Mouse (Mus musculus): ENCODE results near the gene Invs. TPM values are rescaled to one million over a fixed set of nuclear protein-coding genes. Genes with fewer than 3 reads are reported as not detected.

The Invs gene
- polyA plus RNA-seq, 1 experiment from 2014 or later, result 12.4 TPM

DNA sequence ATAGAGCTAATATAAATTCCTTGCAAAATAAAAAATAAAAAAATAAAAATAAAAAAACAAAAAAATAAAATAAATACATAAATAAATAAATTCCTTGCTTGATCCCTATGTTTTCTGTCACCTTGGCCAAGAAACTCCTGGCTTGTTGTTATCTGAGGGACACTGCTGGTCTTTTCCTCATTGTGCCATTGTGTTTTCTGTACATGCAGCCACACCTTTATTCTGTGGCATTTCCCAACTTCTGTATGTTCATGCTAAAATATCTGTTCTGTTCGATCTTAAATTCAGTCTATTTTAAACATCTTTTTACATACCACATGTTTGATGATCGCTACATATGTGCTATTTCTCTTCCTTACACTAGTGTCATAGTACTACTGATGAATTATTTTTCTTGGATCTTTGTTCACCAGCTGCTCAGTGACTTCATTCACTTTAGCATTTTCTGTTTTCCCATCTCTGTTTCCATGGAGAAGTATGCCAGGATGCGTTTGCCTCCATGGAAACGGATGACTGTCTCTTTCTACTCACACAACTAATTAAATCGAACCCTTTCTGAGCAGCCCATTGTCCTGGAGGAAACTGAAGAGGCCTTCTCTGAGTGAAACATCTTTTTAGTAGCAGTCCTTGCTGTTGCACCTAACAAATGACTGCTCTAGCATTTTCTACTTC is 7.7 kb downstream of the Invs start:
- no peak overlapping the region for H3K4me2 ChIP-seq (replicated peaks; ENCODE audit: low read depth, low read length)
- H3K36me3 ChIP-seq (ENCODE audit: control insufficient read depth, insufficient read depth, low read length), result 0 out of 2 replicates have a peak, but pooled peaks cover 3% of the 10 kb centered on the region
- no peak for ATAC-seq (ENCODE audit: insufficient number of reproducible peaks, insufficient read depth, low FRiP score, low read depth)
- no peaks in the 10 kb centered on the region for H3K9me3 ChIP-seq (ENCODE audit: control insufficient read depth, low read depth, low read length)
- H3K4me3 ChIP-seq (ENCODE audit: low read depth, low read length), result no peak overlapping the region
- WGBS, result 79% methylated on average over 5 of the region's 5 CpGs
- no peaks in the 10 kb centered on the region for H3K4me1 ChIP-seq (ENCODE audit: control insufficient read depth, insufficient read depth, low read length)
- H3K27ac ChIP-seq (ENCODE audit: low read length), result no peak overlapping the region
- H3K27me3 ChIP-seq (ENCODE audit: control insufficient read depth, insufficient read depth, low read length), result no peaks in the 10 kb centered on the region
- no peak overlapping the region for H3K9ac ChIP-seq (replicated peaks; ENCODE audit: low read depth, low read length)

GRCm38 (mm10) chr4:48314814-48315213 is 35.3 kb downstream of the Invs start:
- Histone ChIP-seq H3K27ac (ENCODE audit: low read length) (no peak overlapping the region), H3K27me3 (ENCODE audit: control insufficient read depth, insufficient read depth, low read length) (no peaks in the 10 kb centered on the region), H3K36me3 (ENCODE audit: control insufficient read depth, insufficient read depth, low read length) (no peaks in the 10 kb centered on the region; the same call in 1 of the 2 replicates), H3K4me3 (ENCODE audit: low read depth, low read length) (no peak overlapping the region), H3K9ac (replicated peaks; ENCODE audit: low read depth, low read length) (no peak overlapping the region), H3K4me1 (ENCODE audit: control insufficient read depth, insufficient read depth, low read length) (no peaks in the 10 kb centered on the region), H3K4me2 (replicated peaks; ENCODE audit: low read depth, low read length) (no peak overlapping the region), H3K9me3 (ENCODE audit: control insufficient read depth, low read depth, low read length) (no peaks in the 10 kb centered on the region)
- WGBS, result 88% methylated on average over 3 of the region's 3 CpGs
- ATAC-seq (ENCODE audit: insufficient number of reproducible peaks, insufficient read depth, low FRiP score, low read depth), result no peak

- no peaks in the 10 kb centered on the region for H3K36me3 ChIP-seq (ENCODE audit: control insufficient read depth, insufficient read depth, low read length)
- no peak overlapping the region for H3K4me3 ChIP-seq (ENCODE audit: low read depth, low read length)
- no peak overlapping the region for H3K9ac ChIP-seq (replicated peaks; ENCODE audit: low read depth, low read length)
- H3K27me3 ChIP-seq (ENCODE audit: control insufficient read depth, insufficient read depth, low read length), result no peaks in the 10 kb centered on the region
- ATAC-seq (ENCODE audit: insufficient number of reproducible peaks, insufficient read depth, low FRiP score, low read depth), result no peak
- H3K4me1 ChIP-seq (ENCODE audit: control insufficient read depth, insufficient read depth, low read length), result no peaks in the 10 kb centered on the region
- no peak overlapping the region for H3K27ac ChIP-seq (ENCODE audit: low read length)
- H3K9me3 ChIP-seq (ENCODE audit: control insufficient read depth, low read depth, low read length), result no peaks in the 10 kb centered on the region
- WGBS, result 93% methylated on average over 3 of the region's 3 CpGs
- H3K4me2 ChIP-seq (replicated peaks; ENCODE audit: low read depth, low read length), result no peak overlapping the region
Measured at GRCm38 (mm10) chr4:48316036-48316435, 36.5 kb downstream of the Invs start.

DNA sequence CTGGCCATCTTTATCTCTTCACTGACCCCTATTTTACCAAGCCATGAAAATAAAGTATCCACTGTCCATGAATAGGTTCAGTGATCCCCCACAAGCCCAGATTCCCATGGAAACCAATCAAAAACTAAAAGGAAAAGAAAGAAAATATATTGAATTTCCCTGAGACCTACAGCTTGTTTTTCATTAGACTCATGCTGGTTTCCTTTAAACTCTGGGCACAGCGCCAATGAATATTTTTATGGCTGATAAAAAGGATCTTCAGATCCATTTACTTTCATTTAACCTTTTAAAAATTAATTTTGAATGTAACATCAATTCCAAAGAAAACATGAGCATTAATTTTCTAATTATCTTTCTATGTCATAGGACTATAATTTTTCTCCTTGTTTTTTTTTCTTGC is 41.7 kb downstream of the Invs start:
- Histone ChIP-seq H3K9ac (replicated peaks; ENCODE audit: low read depth, low read length) (no peak overlapping the region), H3K4me3 (ENCODE audit: low read depth, low read length) (no peak overlapping the region), H3K4me1 (ENCODE audit: control insufficient read depth, insufficient read depth, low read length) (no peaks in the 10 kb centered on the region), H3K4me2 (replicated peaks; ENCODE audit: low read depth, low read length) (no peak overlapping the region), H3K36me3 (ENCODE audit: control insufficient read depth, insufficient read depth, low read length) (no peaks in the 10 kb centered on the region), H3K9me3 (ENCODE audit: control insufficient read depth, low read depth, low read length) (no peaks in the 10 kb centered on the region), H3K27ac (ENCODE audit: low read length) (no peak overlapping the region), H3K27me3 (ENCODE audit: control insufficient read depth, insufficient read depth, low read length) (no peaks in the 10 kb centered on the region)
- 86% methylated on average over 1 of the region's 1 CpGs for WGBS
- no peak for ATAC-seq (ENCODE audit: insufficient number of reproducible peaks, insufficient read depth, low FRiP score, low read depth)

- no peak overlapping the region for H3K4me2 ChIP-seq (replicated peaks; ENCODE audit: low read depth, low read length)
- H3K27ac ChIP-seq (ENCODE audit: low read length), result no peak overlapping the region
- no peaks in the 10 kb centered on the region for H3K27me3 ChIP-seq (ENCODE audit: control insufficient read depth, insufficient read depth, low read length)
- H3K4me3 ChIP-seq (ENCODE audit: low read depth, low read length), result no peak overlapping the region
- no peak for ATAC-seq (ENCODE audit: insufficient number of reproducible peaks, insufficient read depth, low FRiP score, low read depth)
- H3K9me3 ChIP-seq (ENCODE audit: control insufficient read depth, low read depth, low read length), result no peaks in the 10 kb centered on the region
- H3K4me1 ChIP-seq (ENCODE audit: control insufficient read depth, insufficient read depth, low read length), result no peaks in the 10 kb centered on the region
- H3K9ac ChIP-seq (replicated peaks; ENCODE audit: low read depth, low read length), result no peak overlapping the region
- WGBS, result 66% methylated on average over 1 of the region's 1 CpGs
- no peaks in the 10 kb centered on the region for H3K36me3 ChIP-seq (ENCODE audit: control insufficient read depth, insufficient read depth, low read length)
Measured at GRCm38 (mm10) chr4:48322095-48322494, 42.5 kb downstream of the Invs start.

DNA sequence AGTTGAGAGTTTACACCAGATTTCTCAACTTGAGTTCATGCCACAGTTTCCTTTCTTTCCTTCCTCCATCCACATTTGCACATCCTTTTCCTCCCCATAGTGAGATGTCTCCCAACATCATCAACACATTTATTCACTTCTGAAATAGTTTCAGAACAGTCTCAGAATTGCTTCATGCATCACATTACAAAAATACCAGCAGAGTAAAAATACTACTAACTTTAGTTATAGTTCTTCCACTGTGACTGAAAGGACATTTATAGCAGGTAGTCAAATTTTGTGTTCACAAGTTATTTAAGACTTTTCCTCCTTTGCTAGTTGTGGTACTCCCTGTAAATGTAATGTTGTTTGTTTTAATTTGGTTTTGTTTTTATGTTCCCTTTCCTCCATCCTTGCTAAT is 47.6 kb downstream of the Invs start:
- Histone ChIP-seq H3K4me2 (replicated peaks; ENCODE audit: low read depth, low read length) (no peak overlapping the region), H3K27ac (ENCODE audit: low read length) (no peak overlapping the region), H3K4me1 (ENCODE audit: control insufficient read depth, insufficient read depth, low read length) (no peaks in the 10 kb centered on the region), H3K36me3 (ENCODE audit: control insufficient read depth, insufficient read depth, low read length) (no peaks in the 10 kb centered on the region), H3K4me3 (ENCODE audit: low read depth, low read length) (no peak overlapping the region), H3K27me3 (ENCODE audit: control insufficient read depth, insufficient read depth, low read length) (no peaks in the 10 kb centered on the region), H3K9ac (replicated peaks; ENCODE audit: low read depth, low read length) (no peak overlapping the region), H3K9me3 (ENCODE audit: control insufficient read depth, low read depth, low read length) (no peaks in the 10 kb centered on the region)
- ATAC-seq (ENCODE audit: insufficient number of reproducible peaks, insufficient read depth, low FRiP score, low read depth), result no peak

GRCm38 (mm10) chr4:48328042-48328441 is 48.5 kb downstream of the Invs start:
- no peak overlapping the region for H3K27ac ChIP-seq (ENCODE audit: low read length)
- ATAC-seq (ENCODE audit: insufficient number of reproducible peaks, insufficient read depth, low FRiP score, low read depth), result no peak
- no peak overlapping the region for H3K4me3 ChIP-seq (ENCODE audit: low read depth, low read length)
- H3K27me3 ChIP-seq (ENCODE audit: control insufficient read depth, insufficient read depth, low read length), result no peaks in the 10 kb centered on the region
- WGBS, result 74% methylated on average over 2 of the region's 2 CpGs
- no peaks in the 10 kb centered on the region for H3K36me3 ChIP-seq (ENCODE audit: control insufficient read depth, insufficient read depth, low read length)
- H3K4me2 ChIP-seq (replicated peaks; ENCODE audit: low read depth, low read length), result no peak overlapping the region
- no peaks in the 10 kb centered on the region for H3K9me3 ChIP-seq (ENCODE audit: control insufficient read depth, low read depth, low read length)
- no peak overlapping the region for H3K9ac ChIP-seq (replicated peaks; ENCODE audit: low read depth, low read length)
- no peaks in the 10 kb centered on the region for H3K4me1 ChIP-seq (ENCODE audit: control insufficient read depth, insufficient read depth, low read length)

DNA sequence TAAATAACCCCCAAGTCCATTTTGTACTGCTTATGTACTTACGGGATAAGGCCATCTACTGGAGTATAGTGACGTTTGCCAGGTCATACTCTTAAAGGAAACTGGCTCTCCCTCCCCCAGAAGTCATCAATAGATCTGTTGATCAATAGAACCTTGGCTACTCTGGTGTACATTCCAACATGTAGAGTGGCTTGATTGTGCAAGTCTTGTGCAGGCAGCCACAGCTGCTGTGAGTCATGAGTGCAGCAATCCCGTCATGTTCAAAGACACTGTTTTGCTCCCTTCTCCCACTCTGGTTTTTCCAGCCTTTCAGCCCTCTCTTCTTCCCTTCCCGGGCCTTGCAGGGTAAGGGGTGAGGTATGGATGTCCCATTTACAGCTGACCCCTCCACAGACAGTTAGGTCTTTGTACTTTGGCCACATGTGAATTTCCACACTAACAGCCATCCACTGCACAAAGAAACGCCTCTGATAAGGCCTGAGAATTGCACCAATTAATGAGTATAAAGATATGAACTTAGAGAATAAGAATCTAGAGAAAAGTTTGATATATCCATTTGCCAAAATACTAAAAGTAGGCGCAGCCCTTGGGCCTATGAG is 53.0 kb downstream of the Invs start:
- Histone ChIP-seq H3K27ac (ENCODE audit: low read length) (no peak overlapping the region), H3K36me3 (ENCODE audit: control insufficient read depth, insufficient read depth, low read length) (no peaks in the 10 kb centered on the region), H3K4me2 (replicated peaks; ENCODE audit: low read depth, low read length) (no peak overlapping the region), H3K4me1 (ENCODE audit: control insufficient read depth, insufficient read depth, low read length) (no peaks in the 10 kb centered on the region), H3K9ac (replicated peaks; ENCODE audit: low read depth, low read length) (no peak overlapping the region), H3K9me3 (ENCODE audit: control insufficient read depth, low read depth, low read length) (no peaks in the 10 kb centered on the region), H3K4me3 (ENCODE audit: low read depth, low read length) (no peak overlapping the region), H3K27me3 (ENCODE audit: control insufficient read depth, insufficient read depth, low read length) (no peaks in the 10 kb centered on the region)
- 72% methylated on average over 6 of the region's 6 CpGs for WGBS
- no peak for ATAC-seq (ENCODE audit: insufficient number of reproducible peaks, insufficient read depth, low FRiP score, low read depth)

Measured in stomach, embryonic 14.5 days (tissue).